Mouse (Mus musculus) left cerebral cortex, adult 11 months (tissue): ENCODE measurements around the gene Coq6.

Source experiments
- DNase-seq: peaks from one replicate; pipeline ENCODE4 v3.0.0; 2022; ENCODE audit warnings: low spot score

The Coq6 gene

DNA sequence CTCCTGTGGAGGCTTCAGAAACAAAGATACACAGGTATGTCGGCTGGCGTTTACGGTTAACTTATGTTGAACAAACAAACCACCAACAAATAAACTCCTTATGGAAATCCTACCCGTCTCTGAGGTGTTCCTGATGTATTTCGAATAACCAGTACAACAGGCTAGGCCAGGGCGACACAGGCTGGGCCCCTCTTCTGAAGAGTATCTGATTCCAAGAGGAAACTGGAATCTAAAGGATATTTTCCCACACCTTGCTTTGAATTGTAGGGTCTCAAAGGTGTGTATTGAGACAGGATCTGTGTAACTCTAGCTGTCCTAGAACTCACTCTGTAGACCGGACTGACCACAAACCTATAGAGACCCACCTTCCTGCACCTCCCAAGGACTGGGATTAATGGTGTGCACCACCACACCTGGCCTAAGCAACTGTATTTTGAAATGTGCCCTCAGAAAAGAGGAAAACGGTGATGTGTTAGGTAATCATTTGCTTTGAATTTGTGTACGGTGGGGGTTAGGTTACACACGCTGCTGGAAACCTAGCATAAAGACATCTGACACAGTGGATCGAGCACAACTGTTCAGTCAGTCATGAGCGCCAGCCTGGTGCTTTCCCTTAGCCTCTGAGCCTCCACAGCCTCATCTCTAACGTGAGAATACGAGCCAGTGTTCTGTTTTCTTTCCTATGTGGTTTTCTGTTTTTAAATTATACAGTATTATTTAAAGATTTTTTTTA, 35.7 kb downstream of the Coq6 start:
- DNase-seq: no peak

DNA sequence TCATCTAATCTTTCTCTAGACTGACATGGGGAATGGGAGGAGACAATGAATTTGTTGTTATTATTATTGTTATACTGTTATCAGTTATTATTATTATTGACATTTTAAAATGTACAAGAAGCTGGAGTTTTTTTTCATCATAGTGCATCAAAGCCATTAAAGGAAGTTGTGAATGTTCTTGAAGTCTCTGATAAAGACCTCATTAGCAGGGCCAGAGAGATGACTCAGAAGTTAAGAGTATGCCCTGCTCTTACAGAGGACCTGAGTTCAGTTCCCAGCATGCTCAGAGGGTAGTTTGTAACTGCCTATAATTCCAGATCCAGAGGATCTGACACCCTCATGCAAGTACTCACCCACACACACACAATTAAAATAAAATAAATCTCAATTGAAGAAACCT, 36.2 kb downstream of the Coq6 start:
- DNase-seq: no peak

DNA sequence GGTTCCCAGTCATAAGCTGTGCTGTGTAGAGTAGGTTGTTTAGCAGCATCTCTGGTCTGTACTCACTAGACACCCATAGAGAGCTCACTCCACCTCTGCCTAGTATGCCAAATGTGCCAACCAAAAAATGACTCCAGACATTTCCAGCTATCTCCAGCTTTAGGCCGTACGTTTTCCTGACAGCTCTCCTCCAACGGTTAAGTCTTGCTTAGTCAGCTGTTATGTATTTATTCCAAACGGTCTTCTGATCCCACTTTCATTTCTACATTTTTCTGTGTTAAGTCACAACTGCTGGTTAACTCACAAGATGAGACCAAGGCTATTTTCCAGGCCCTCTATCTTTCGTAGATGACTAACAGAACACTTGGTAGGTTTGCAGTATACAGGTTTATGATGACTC, 37.2 kb downstream of the Coq6 start:
- no peak for DNase-seq

DNA sequence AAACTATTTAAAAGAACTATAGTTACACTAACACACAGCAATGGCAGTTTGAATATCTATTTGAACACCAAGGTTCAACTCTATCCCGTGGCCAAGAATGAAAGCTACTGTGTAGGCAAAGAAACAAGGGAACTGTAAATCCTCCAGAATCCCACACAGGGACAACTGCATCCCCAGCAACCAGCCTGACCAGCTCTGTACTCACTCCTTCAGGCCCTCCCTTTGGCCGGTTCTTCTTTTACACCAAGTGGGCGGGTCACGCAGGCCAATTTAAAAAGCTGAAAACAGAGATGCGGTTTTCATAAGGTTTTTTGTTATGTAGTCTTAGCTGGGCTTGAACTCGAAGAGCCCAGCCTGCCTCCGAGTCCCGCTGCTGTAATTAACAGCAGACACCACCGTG, 37.7 kb downstream of the Coq6 start:
- DNase-seq: no peak

DNA sequence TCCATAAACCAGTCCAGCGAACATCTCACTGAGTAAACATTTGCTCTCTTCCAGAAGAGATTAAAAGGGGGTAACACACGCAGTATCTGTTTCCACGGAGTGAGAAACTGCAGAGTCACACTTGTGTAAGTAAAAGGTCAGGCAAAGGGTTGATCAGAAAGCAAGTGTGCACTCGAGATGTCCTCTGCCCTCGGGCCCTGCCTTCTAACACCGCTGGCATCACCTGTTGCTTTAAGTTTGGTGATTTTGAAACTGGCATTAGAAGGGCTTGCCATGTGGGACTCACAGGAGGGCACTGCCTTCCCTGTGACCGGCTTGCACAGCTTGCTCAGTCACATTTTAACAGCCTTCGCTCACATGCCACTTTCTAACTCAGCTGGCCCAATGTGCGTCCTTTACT, 38.2 kb downstream of the Coq6 start:
- DNase-seq: no peak

DNA sequence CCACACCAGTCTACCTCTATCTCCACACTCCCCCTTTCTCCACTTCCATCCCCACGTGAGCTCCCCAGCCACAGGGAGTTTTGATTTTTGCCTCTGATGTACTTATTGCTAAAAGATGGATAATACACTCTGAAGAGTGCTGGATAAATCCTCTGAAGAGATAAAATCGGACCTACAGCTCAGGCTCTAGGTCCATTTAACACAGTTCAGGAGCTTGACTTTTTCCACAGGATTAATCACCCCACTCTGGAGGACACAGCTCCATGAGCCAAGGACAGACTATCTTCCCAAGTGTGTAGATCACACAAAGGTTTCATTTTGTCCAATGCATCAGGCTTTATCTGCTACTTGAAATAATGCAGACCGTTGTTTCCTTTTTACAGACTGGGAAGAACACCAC, 38.6 kb downstream of the Coq6 start:
- no peak for DNase-seq

DNA sequence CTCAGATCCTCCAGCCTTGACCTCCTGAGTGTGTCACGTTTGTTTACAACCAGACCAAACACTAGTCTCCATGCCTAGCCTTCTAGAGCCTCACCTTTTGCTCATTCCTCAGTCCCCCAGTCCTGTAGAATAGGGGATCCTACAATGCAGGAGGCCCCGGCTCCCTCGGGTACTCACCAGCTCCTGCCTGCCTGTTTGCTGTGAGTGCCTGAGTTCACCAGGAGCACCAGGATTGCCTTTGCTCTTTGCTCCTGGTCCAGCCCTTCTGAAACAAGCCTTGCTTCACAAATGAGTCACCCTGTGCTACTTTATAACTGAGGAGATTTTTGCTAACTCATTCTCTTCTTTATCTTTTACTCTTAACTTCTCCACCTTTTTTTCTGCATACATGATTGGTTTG, 39.2 kb downstream of the Coq6 start:
- no peak for DNase-seq

DNA sequence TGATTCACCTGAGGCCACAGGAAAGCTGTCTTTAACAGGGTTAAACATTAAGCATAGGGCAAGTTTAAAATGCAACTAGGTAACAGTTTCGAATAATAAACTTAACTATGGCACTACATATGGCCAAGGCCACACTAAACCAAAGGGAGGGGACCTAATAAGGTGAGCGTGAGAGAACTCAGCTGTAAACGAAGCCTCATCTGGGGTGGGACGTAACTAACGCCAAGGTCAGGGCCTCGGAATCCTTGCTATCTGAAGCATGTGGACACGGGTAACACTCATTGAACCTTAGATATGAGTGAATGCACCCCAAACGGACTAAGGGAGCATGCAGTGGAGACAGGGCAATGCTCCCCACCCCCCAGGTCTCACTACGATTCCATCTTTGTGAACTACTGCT, 41.5 kb downstream of the Coq6 start:
- DNase-seq: no peak

DNA sequence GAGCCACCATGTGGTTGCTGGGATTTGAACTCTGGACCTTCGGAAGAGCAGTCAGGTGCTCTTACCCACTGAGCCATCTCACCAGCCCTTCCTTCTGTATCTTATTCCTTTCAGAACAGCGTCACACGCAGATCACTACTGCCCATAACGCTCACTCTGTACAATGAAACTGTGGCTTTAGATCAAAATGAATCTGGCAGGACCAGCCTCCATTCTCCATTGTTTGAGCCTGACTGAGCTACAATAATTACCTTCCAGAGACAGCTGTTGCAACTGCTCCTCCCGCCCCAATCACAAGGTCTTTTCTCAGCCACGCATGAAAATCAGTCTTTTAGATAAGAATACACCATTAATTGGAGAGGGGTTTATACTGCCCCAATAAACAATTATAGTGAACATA, 43.1 kb downstream of the Coq6 start:
- no peak for DNase-seq

DNA sequence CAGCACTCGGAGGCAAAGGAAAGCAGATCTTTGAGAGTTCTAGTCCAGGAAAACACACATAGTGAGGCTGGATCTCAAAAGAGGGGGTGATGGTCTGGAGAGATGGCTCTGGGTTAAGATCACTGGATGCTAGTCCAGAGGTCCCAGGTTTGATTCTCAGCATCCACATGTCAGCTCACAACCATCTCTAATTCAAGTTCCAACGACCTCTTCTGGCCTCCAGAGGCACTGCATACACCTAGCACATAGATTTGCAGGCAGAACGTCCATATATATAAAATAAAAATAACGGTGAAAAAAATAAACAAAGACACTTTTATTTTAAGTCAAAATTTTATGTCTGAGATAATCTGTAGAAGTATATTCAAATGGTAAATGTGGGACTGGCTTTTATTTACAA, 45.8 kb downstream of the Coq6 start:
- no peak for DNase-seq

DNA sequence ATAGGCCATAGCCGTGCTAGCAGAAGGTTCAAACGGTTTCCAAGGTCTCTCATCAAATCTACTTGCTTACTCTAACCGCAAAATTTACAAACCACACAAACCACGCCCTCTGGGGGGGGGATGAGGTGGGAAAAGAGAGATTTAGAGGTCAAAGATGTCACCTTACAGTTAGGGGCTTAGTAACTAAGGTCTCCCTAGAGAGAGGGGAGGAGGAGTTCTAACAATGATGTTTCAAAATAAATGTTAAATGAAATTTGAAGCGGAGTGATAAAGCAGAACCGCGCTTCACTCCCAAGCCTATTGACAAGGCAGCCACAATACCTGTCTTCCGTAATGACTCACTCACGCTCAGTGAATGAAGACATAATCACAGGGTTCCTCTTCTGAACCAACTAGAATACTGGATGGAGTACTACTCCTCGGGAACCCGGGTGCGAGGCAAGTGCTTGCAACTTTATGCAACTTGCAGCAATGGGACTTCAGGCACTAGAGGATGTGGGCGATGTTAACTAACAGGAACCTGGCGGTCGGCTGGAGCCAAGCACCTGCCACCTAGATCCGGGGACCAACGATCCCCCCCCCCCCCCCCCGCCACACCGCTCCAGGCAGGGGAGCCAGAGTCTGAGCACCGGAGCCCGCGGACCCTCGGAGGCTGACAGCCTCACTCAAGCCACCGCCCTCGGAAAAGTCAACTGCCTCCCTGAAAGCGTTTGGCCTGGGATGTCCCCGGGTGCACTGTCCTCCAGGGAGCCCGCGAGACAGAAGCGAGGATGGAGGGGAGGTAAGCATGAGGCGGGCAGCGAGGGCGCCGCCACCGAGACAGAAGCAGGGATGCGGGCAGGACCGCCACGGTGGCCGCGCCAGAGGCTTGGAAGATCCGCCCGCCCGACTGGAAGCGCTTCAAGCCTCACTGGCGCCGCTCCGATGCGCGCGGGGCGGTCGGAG, 46.7 kb downstream of the Coq6 start:
- DNase-seq: no peak

DNA sequence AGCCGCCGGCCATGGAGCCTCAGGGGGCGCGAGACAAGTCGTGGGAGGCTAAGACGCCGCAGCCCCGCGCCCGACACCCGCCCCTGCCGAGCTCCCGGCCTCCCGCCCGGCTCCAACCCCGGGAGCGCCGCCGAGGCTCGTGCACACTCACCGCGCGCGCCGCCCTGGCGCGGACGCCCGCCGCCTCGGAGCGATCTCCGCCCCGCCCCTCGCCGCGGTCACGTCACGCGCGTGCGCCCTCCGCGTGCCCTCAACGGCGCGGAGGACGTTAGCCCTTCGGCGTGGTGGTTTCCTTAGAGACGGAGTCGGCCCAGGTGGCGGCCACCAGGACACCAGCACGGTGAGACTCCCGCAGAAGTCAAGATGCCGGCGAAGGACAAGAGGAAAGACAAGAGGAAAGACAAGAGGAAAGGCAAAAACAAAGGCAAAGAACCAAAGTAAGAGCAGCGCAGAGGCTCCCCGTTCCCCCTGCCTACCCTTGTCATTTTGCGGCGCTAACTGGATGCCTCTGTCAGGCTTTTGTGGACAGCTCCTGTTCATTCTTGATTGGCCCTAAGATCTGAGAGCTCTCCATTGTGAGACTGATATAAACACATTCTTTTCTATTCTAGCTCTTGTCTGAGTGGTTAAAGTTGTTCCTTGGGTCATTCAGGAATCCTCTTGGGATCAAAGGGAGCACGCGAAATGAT, 47.5 kb downstream of the Coq6 start, which contains the start of the genes Entpd5 and Bbof1:
Entpd5 (minus strand) TSS at position 211 of the 689 bp plus-strand sequence.
Bbof1 (plus strand) TSS at position 253 of the 689 bp plus-strand sequence.
- DNase-seq: peak; percentile 83

DNA sequence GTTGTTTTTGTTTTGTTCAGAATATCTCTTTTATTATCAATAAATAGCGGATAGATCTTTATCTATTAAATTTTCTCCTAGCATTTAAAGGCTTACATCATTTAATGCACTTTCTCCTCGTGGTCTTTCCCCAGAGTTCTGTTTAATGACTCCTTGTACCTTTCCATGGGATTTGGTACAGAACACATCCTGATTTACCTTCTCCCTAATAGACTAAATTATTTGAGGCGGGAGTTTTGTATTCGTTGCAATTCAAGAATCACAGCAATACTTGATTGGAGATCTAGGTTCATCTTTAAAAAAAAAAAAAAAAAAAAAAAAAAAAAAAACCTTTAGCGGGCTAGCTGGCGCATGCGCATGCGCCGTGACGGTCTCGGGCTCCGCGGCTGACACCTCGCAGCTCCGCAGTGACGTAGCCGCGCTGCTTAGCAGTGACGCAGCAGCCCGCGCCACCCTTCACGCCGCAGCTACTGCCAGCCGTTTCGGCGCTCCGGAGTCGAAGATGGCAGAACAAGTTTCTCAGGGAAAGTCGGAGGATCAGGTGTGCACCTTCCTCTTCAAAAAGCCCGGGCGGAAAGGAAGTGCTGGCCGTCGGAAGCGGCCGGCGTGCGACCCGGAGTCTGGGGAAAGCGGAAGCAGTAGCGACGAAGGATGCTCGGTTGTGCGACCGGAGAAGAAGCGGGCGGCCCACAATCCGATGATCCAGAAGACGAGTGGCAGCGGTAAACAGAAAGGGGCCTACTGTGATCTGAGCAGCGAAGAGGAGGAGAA, 55.6 kb downstream of the Coq6 start, which contains the start of gene Rnf113a2:
Rnf113a2 (plus strand) TSS at position 363 of the 771 bp plus-strand sequence.
- DNase-seq: peak; percentile 75

DNA sequence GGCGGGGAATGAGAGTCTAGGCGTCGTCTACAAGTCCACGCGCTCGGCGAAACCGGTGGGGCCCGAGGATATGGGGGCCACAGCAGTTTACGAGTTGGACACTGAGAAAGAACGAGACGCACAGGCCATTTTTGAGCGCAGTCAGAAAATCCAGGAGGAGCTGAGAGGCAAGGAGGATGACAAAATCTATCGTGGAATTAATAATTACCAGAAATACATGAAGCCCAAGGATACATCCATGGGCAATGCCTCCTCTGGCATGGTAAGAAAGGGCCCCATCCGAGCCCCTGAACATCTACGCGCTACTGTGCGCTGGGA, 56.1 kb downstream of the Coq6 start:
- DNase-seq: no peak
